Mouse (Mus musculus) hindbrain, embryonic 13.5 days (tissue): ENCODE results near the gene Odaph. TPM values are rescaled to one million over a fixed set of nuclear protein-coding genes. Genes with fewer than 3 reads are reported as not detected.
A peak's percentile ranks its signal among the peaks of the same experiment; 100 is the strongest.
"Not testable (repeated sequence)": the region's sequence is repeated elsewhere in the genome, so short reads cannot be mapped to it uniquely, and the experiment has no call there.

ENCODE experiments used
- ATAC-seq: fragments of 200-750 bp; cut with Nextera tagmentation; 2 replicates; pipeline ENCODE4 v1.8.0; 2017; ENCODE audit warnings: moderate TSS enrichment; ENCODE audit not compliant: low FRiP score
- H3K27ac ChIP-seq: fragments of 300-500 bp; sonication (generic); 2 replicates; pipeline ENCODE4 v1.5.1; 2015; ENCODE audit warnings: inconsistent platforms, mild to moderate bottlenecking, moderate library complexity
- H3K27me3 ChIP-seq: fragments of 300-500 bp; sonication (generic); 2 replicates; pipeline ENCODE4 v1.6.1; 2015; ENCODE audit warnings: mild to moderate bottlenecking, inconsistent platforms
- H3K36me3 ChIP-seq: fragments of 300-500 bp; sonication (generic); 2 replicates; pipeline ENCODE4 v1.6.1; 2015; ENCODE audit warnings: mild to moderate bottlenecking, inconsistent platforms
- H3K4me1 ChIP-seq: fragments of 300-500 bp; sonication (generic); replicated peaks from 2 replicates; pipeline ENCODE4 v1.6.1; 2015; ENCODE audit warnings: inconsistent platforms
- H3K4me2 ChIP-seq: fragments of 300-500 bp; sonication (generic); 2 replicates; pipeline ENCODE4 v1.6.1; 2015; ENCODE audit warnings: inconsistent platforms, mild to moderate bottlenecking, moderate library complexity
- H3K4me3 ChIP-seq: fragments of 300-500 bp; sonication (generic); 2 replicates; pipeline ENCODE4 v1.5.1; 2015; ENCODE audit warnings: mild to moderate bottlenecking, inconsistent platforms
- H3K9ac ChIP-seq: fragments of 300-500 bp; sonication (generic); 2 replicates; pipeline ENCODE4 v1.6.1; 2015; ENCODE audit warnings: mild to moderate bottlenecking, inconsistent platforms
- H3K9me3 ChIP-seq: fragments of 300-500 bp; sonication (generic); 2 replicates; pipeline ENCODE4 v1.6.1; 2016; ENCODE audit warnings: inconsistent platforms
- WGBS: fragments of 180-500 bp; shearing (Covaris S2); methylation state at CpG from one replicate; pipeline ENCODE4 v1.1.7; 2015; 5-methylcytosine and 5-hydroxymethylcytosine counted together
- polyA plus RNA-seq: library from polyadenylated mRNA; unstranded; fragments of >200 nt; fragmentation: Nextera tagmentation; extraction: Ambion mirVana; gene quantifications from 2 replicates; pipeline ENCODE4 v1.2.1, GENCODE M21; 2015

Gene Odaph
- 0.36 TPM in 1 of 2 replicates, not detected in the other for polyA plus RNA-seq

- no peak within 1 kb of the TSS for H3K9ac ChIP-seq
- no peaks in the 10 kb centered on the region for H3K4me1 ChIP-seq
- no peak for ATAC-seq
Measured at GRCm38 (mm10) chr5:91987236-91987635, at the start of gene Odaph. Odaph (plus strand) TSS chr5:91987475.

DNA sequence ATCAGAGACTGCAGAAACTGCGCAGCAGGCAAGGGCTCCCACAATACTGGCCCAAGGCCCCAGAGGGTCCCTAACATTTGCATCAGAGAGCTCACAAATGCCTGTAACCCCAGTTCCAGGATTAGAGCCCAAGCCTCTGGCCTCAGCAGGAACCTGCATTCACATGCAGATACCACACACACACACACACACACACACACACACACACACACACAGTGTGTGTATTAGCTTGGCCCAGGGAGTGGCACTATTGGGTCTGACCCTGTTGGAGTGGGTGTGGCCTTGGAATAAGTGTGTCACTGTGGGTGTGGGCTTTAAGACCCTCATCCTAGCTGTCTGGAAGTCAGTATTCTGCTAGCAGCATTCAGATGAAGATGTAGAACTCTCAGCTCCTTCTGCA lies 41.7 kb upstream of the Odaph start:
- 43% methylated on average over 1 of the region's 1 CpGs for WGBS
- H3K36me3 ChIP-seq = peaks cover 43% of the 10 kb centered on the region
- H3K4me3 ChIP-seq, H3K4me2 ChIP-seq, H3K9me3 ChIP-seq, H3K27me3 ChIP-seq, H3K27ac ChIP-seq, H3K4me1 ChIP-seq, ATAC-seq, H3K9ac ChIP-seq: not testable (repeated sequence)

More at GRCm38 (mm10) chr5:91987236-91987635, at the start of gene Odaph:
- WGBS = 56% methylated on average over 4 of the region's 4 CpGs
- Histone ChIP-seq H3K9me3 (no peaks in the 10 kb centered on the region), H3K27ac (no peak within 1 kb of the TSS), H3K36me3 (no peaks in the 10 kb centered on the region), H3K4me2 (no peak within 1 kb of the TSS), H3K4me3 (no peak within 1 kb of the TSS), H3K27me3 (no peaks in the 10 kb centered on the region)

GRCm38 (mm10) chr5:91947008-91947407 lies 40.3 kb upstream of the Odaph start:
- H3K27me3 ChIP-seq = no peaks in the 10 kb centered on the region
- WGBS = 95% methylated on average over 4 of the region's 4 CpGs
- H3K4me3 ChIP-seq = no peak overlapping the region
- no peaks in the 10 kb centered on the region for H3K4me1 ChIP-seq
- H3K9me3 ChIP-seq = no peaks in the 10 kb centered on the region
- H3K27ac ChIP-seq = no peak overlapping the region
- no peak for ATAC-seq
- peaks cover 48% of the 10 kb centered on the region for H3K36me3 ChIP-seq
- H3K4me2 ChIP-seq = no peak overlapping the region
- H3K9ac ChIP-seq = no peak overlapping the region

GRCm38 (mm10) chr5:91949441-91949840 lies 37.8 kb upstream of the Odaph start:
- H3K9ac ChIP-seq = no peak overlapping the region
- no peak for ATAC-seq
- H3K27ac ChIP-seq = no peak overlapping the region
- no peak overlapping the region for H3K4me3 ChIP-seq
- WGBS = 90% methylated on average over 7 of the region's 7 CpGs
- no peaks in the 10 kb centered on the region for H3K9me3 ChIP-seq
- H3K4me2 ChIP-seq = no peak overlapping the region
- H3K36me3 ChIP-seq = peaks cover 63% of the 10 kb centered on the region
- no peaks in the 10 kb centered on the region for H3K27me3 ChIP-seq
- no peaks in the 10 kb centered on the region for H3K4me1 ChIP-seq

DNA sequence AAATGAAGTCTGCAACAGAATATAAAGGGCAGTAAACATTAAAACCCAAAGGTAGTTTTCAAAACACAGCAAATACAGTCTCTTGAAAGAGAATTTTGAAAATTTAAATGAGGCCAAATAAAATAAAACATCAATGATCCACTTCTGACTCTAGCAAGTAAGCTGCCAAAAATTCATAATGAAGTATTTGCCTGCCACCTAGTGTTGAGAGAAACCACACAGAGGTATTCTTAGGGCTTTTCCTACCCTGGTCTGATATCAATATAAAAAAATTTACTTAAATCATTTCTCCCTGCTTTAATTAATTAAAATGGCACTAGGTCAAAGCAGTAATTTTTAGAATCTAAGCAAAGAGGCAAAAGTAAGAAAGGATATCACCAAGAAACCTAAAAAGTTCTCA lies 35.9 kb upstream of the Odaph start:
- Histone ChIP-seq H3K9me3 (no peaks in the 10 kb centered on the region), H3K4me3 (no peak overlapping the region), H3K27ac (no peak overlapping the region), H3K4me2 (no peak overlapping the region), H3K9ac (no peak overlapping the region), H3K36me3 (peaks cover 60% of the 10 kb centered on the region), H3K4me1 (no peaks in the 10 kb centered on the region), H3K27me3 (no peaks in the 10 kb centered on the region)
- no peak for ATAC-seq

- Histone ChIP-seq H3K4me2 (no peak overlapping the region), H3K36me3 (peaks cover 34% of the 10 kb centered on the region), H3K9me3 (no peaks in the 10 kb centered on the region), H3K4me1 (peaks cover 24% of the 10 kb centered on the region), H3K27ac (no peak overlapping the region), H3K9ac (no peak overlapping the region), H3K4me3 (no peak overlapping the region), H3K27me3 (no peaks in the 10 kb centered on the region)
- 90% methylated on average over 3 of the region's 3 CpGs for WGBS
- no peak for ATAC-seq
Measured at GRCm38 (mm10) chr5:91956991-91957760, 30.1 kb upstream of the Odaph start.

DNA sequence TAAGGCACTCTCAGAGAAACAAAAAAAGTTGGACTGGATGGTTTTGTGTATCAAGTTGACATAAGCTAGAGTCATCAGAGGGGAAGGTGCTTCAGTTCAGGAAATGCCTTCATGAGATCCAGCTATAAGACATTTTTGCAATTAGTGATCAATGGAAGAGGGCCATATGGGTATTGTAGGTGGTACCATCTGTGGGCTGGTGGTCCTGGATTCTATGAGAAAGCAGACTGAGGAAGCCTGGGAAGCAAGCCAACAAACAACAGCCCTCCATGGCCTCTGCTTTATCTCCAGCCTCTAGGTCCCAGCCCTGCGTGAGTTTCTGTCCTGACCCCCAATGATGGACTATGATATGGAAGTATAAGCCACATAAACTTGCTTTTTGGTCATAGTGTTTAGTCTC lies 28.2 kb upstream of the Odaph start:
- no peaks in the 10 kb centered on the region for H3K27me3 ChIP-seq
- H3K4me3 ChIP-seq = no peak overlapping the region
- H3K4me2 ChIP-seq = no peak overlapping the region
- no peak overlapping the region for H3K27ac ChIP-seq
- ATAC-seq = no peak
- peaks cover 24% of the 10 kb centered on the region for H3K4me1 ChIP-seq
- 94% methylated on average over 1 of the region's 1 CpGs for WGBS
- H3K9ac ChIP-seq = no peak overlapping the region
- H3K9me3 ChIP-seq = no peaks in the 10 kb centered on the region
- H3K36me3 ChIP-seq = peaks cover 20% of the 10 kb centered on the region

- 0 out of 2 replicates have a peak overlapping the region, but pooled peaks have one; percentile 10 for H3K4me2 ChIP-seq
- H3K27ac ChIP-seq = no peak overlapping the region
- peaks cover 15% of the 10 kb centered on the region for H3K36me3 ChIP-seq
- no peak for ATAC-seq
- no peaks in the 10 kb centered on the region for H3K27me3 ChIP-seq
- H3K9me3 ChIP-seq = no peaks in the 10 kb centered on the region
- WGBS = 93% methylated on average over 1 of the region's 1 CpGs
- no peak overlapping the region for H3K4me3 ChIP-seq
- H3K4me1 ChIP-seq = peaks cover 24% of the 10 kb centered on the region
- no peak overlapping the region for H3K9ac ChIP-seq
Measured at GRCm38 (mm10) chr5:91959986-91960385, 27.3 kb upstream of the Odaph start.

DNA sequence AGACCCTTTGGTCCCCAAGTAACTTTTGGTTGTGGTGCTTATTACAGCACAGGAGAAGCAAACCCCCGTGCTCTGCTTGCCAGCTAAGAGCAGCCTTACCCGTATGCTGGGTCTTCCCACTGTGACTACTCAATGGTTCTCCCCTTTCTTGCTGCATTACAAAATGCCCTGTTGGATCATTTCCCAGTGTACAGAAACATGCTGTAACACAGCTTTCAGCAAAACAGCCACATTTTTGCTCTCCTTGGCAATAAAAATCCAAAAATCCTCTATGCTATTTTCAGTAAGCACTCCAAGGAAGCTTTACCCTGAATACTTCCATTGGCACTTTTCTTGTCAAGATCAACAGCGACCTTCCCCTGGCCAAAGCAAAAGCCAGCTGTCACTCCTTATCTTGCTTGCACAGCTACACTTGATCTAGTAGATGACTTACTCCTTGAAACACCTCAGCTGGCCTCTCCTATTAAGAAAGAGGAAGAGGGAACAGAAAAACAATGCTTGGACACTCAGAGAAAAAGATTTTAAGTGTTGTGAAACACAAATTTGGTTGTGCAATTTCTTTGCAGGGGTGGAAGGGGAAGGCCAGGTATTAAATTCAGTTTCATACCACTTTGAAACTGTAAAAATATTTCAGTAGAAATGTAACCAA lies 26.5 kb upstream of the Odaph start:
- H3K36me3 ChIP-seq = peaks cover 14% of the 10 kb centered on the region
- H3K4me3 ChIP-seq = peak overlapping the region; percentile 12
- H3K9me3 ChIP-seq = no peaks in the 10 kb centered on the region
- H3K27ac ChIP-seq = no peak overlapping the region
- H3K9ac ChIP-seq = peak overlapping the region; percentile 31
- ATAC-seq = no peak
- peak overlapping the region; percentile 60 for H3K4me2 ChIP-seq
- 75% methylated on average over 3 of the region's 3 CpGs for WGBS
- H3K27me3 ChIP-seq = no peaks in the 10 kb centered on the region
- peaks cover 24% of the 10 kb centered on the region for H3K4me1 ChIP-seq

DNA sequence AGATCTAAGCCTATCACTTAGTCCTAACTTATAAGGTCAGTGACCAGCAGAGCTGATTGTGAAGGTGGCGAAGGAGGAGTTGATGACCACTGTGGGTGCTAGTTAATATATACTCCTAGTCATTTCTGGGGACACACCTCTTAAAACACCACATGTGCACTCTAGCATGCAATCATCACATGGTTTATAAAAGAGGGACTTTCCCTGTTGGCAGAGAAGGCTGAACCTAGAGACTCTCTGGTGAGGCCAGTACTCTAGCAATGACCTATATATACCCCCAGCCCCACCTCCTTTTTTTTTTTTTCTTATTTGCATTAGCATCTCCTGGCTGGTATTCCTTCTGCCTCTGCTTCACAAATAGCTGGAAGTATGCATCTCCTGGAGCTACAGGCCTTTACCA lies 25.9 kb upstream of the Odaph start:
- Histone ChIP-seq H3K4me1 (peaks cover 24% of the 10 kb centered on the region), H3K9ac (peak overlapping the region; percentile 87), H3K27ac (no peak overlapping the region), H3K36me3 (peaks cover 14% of the 10 kb centered on the region), H3K4me2 (peak overlapping the region; percentile 60), H3K4me3 (peak overlapping the region; percentile 80), H3K27me3 (no peaks in the 10 kb centered on the region), H3K9me3 (no peaks in the 10 kb centered on the region)
- WGBS = 91% methylated on average over 1 of the region's 1 CpGs
- no peak for ATAC-seq

DNA sequence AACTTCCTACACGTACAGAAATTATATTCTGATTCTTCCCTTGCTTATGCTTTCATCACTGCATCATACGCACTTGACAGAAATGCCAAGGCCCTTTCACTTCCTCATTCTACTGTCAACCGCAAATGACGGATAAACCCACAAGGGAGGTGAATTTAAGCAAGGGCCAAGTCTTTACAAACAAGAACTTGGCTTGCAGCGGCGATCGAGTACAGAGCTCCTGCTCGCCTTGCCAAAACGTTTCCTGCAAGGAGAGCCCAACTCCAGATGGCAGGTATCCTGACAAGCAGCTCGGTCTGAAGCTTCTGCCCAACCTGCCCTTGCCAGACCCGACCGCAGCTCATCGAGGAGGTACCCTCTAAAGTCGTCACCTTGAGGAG lies 25.0 kb upstream of the Odaph start:
- ATAC-seq = 0 out of 2 replicates have a peak, but pooled peaks have one; percentile 1
- under 1% methylated on average over 14 of the region's 14 CpGs for WGBS
- peaks cover 24% of the 10 kb centered on the region for H3K4me1 ChIP-seq

DNA sequence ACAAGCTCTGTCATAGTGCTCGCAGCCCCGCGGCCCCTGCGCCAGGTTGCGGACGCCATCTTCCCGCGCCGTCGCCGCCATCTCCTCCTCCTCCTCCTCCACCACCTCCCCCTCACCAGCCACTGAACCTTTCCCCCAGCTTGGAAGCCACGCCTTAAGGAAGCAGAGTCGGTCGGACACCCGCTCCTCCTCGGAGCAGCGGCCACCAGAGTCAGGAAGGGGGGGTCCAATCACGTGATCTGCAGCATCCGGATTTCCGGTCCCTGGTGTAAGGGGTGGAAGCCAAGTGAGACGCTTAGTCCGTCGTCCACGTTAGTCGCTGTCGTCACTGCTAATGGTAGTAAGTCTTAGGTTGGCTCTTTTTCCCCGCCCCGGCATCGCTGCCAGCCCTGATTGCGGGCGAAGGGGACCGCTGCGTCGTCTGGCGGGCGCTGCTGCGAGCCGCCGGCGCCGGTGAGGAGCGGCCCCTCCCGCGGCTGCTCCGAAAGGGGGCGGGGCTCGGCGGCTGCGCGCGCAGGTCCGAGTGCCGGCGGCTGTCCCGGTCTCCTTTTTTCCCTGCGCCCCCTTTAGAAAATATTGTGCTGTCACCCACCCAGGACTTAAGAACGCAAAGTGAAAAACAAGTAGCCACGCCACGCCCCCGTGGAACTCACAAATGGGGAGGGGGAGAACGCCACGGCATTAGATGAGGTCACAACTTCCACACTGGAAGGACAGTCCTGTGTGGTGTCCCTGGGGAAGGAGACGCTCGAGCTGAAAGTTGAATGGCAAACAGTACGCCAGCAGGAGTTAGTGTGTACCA lies 24.4 kb upstream of the Odaph start, which contains the start of gene Rchy1:
Gene Rchy1 (minus strand): TSS at position 430 of the 802 bp plus-strand sequence.
- Histone ChIP-seq H3K27me3 (no peaks in the 10 kb centered on the region), H3K27ac (peak within 1 kb of the TSS; percentile 99), H3K36me3 (peaks cover under 1% of the 10 kb centered on the region; the same call in 1 of the 2 replicates), H3K4me1 (peaks cover 24% of the 10 kb centered on the region), H3K4me3 (peak within 1 kb of the TSS; percentile 80), H3K9ac (peak within 1 kb of the TSS; percentile 87), H3K9me3 (no peaks in the 10 kb centered on the region), H3K4me2 (peak within 1 kb of the TSS; percentile 60)
- WGBS = under 1% methylated on average over 65 of the region's 65 CpGs
- peak; percentile 98 for ATAC-seq

More for the DNA sequence above, 25.0 kb upstream of the Odaph start:
- peak overlapping the region; percentile 80 for H3K4me3 ChIP-seq
- peak overlapping the region; percentile 99 for H3K27ac ChIP-seq
- H3K4me2 ChIP-seq = peak overlapping the region; percentile 60
- peak overlapping the region; percentile 87 for H3K9ac ChIP-seq
- H3K27me3 ChIP-seq = no peaks in the 10 kb centered on the region
- H3K9me3 ChIP-seq = no peaks in the 10 kb centered on the region
- H3K36me3 ChIP-seq = peaks cover 5% of the 10 kb centered on the region
